Mouse (Mus musculus) cerebellum, adult 8-10 months (tissue): ENCODE results near the gene Mrps23.
A peak's percentile ranks its signal among the peaks of the same experiment; 100 is the strongest.
"Not testable (repeated sequence)": the region's sequence is repeated elsewhere in the genome, so short reads cannot be mapped to it uniquely, and the experiment has no call there.

Experiments used
- DNase-seq: peaks from one replicate; pipeline ENCODE4 v3.0.0; 2022

Gene Mrps23

DNA sequence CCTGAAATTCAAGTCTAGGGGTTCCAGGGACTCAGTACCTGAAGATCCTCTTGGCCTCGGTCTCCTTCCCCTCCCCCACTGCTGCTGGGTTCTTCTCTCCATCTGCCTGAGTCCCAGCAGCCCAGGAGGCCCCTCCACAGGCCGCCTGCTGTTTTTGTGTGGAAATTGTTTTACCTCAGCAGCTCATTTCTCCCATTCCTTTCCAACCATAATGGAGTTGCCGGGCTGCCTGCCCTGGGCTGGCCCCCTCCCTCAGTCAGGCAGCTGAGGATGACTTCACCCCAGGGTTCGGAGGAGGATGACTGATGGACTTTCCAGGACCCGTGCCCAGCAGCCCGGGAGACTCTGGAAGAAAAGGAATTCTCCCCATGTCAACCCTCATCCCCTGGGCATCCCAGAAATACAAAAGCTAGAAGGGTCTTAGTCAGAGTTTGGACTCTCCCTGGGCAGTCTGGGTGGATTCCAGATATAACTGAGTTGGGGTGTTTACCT lies 23.7 kb upstream of the Mrps23 start:
- DNase-seq: no peak

DNA sequence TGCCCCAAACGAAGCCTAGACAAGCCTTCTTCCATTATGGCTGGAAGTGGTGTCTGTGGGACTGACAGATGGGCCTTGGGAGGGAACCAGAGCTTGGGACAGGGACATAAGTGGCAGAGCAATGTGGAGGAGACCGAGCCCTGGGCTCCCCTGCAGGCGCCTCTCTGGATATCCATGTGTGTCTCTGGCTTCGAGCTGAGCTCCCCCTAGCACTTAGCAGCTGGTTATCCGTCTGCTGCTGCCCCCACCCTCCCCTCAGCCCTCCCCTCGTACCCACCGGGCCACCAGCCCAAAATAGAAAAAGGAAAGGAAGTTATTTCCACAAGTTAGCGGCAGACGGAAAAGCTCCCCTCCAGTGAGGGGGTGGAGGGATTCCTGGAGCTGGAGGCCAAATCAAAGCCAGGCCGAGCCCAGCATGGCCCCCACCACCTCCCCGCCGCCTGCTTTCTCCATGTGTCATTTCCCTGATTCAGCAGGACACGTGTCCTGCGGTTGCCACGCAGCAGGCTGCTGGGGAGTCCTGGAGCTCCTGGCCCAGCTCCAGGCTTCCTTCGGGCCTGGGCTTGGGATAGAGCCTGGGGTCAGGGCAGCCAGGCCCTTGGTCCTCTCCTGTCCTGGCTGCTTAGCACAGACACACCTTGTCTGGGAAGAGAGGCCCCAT lies 23.1 kb upstream of the Mrps23 start:
- no peak for DNase-seq

DNA sequence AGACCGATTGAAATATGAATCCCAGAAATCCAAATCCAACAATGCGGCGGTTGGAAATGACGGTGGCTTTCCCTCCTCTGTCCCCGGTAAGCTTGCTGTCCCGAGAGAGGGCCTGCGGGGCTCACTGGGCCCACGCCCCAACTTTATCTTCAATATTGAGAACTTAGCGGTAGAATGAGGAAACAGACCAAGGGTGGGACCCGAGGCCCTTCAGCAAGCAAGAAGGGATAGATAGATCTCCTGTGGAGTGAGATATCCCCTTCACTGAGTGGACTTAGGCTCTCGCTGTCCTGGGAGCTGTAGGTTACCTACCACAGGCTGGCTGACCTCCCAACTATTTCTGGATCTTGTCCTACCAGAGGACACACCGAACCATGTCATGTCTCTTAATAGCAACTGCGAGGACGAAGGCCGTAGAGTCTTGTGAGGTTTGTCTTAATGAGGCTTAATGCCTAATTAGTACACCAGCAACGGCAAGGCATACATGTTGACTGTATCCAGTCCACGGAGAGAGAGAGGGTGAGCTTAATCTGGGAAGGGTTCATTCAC lies 19.5 kb upstream of the Mrps23 start:
- DNase-seq: no peak

DNA sequence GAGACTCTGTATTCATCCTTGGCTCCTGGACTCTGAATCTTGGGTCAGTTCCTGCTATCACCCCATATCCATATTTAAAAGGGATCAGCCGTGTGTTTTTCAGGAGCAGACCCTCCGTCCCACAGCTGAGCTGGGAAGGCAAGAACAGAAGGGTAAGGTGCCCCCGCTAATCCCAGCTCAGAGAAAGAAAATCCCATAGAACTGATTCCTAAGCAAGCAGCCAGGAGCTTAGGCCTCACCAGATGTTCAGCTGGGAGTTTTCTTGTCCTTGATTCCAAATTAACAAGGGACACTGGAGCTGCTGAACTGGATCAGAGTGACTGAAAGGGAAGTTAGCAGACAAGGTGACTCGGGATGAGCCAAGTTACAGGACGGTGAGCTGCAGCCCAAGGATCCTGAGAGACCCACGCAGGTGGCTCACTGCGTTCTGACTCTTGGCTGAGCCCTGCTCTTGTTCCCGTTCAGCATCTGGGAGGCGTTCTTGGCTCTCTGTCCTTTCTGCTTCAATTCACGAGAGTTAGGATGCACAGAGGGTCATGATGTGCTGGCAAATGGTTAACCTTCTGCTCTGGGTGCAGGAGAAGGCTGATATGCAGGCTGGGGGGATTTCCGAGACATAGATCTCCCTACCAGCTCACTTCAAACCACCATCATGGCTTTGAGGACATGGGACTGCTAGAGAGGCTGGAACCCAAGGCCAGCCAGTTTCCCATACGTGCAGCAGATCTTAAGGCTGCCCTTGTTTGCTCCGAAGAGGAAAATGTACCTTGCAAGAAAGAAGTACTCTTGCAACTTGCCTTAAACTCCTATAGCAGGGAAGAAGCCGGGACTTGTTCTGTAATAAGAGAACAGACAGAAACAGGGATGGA lies 17.9 kb upstream of the Mrps23 start:
- DNase-seq: no peak

DNA sequence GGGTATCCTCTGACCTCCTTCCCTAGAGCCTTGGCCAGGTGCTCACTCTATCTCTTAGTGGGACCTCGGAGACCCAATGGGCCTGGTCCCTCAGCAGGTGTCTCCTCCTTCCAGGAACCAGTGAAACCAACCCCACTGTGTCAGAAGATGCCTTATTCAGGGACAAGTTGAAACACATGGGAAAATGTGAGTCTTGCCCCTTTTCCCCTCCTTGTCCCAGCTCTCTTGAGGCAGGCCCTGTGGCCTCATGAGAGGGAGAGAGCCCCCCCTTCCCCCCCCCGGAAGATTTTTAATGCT lies 17.3 kb upstream of the Mrps23 start:
- DNase-seq: no peak

DNA sequence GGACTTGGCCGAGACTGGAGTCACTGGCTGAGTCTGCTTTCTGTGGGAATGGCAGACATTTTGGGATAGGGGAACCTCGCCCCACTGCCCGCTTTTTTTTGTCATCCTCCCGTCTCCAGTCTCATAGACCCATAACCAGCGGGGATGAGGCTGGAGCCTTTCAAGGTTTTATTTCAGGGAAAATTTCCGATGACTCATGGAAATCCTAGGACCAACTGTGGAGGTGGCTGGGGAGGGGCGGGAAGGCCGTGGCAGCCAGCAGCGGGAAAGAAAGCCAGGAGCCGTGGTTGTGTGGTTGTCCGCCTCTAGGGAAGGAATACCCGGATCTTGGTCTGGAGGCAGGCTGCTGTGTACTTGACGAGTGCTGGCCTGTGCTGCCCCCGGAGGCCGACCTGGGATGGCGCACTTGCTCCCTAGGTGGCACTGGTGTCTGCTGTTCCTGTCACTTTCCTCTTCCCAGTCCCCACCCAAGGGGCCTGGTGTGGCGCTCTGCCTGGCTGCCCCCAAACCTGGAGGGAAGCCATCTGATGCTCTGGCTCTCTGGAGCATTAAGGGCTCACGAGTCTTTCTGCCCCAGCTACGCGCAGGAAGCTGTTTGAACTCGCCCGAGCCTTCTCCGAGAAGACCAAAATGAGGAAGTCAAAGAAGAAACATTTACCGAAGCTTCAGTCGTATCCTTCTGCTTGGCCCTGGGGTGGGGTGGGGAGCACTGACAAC lies 16.6 kb upstream of the Mrps23 start:
- DNase-seq: peak; percentile 88

DNA sequence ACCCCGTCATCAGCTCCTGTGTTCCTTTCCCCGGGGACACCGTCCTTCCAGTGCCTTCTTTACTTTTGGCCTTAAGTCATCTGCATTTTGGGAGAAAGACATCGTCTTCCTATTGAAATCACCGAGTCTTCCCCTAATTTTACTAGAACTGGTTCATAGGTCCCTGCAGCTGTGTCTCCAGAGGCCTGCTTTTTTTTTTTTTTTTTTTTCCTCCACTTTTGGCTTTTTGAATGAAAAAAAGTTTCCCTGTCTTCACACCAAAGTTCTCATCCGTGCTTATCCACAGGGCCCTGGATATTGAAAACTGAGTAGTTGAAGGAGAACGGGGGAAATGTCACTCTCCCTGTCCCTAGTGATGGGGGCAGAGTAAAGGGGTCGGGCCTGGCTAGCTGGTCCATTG lies 16.0 kb upstream of the Mrps23 start:
- DNase-seq: no peak

DNA sequence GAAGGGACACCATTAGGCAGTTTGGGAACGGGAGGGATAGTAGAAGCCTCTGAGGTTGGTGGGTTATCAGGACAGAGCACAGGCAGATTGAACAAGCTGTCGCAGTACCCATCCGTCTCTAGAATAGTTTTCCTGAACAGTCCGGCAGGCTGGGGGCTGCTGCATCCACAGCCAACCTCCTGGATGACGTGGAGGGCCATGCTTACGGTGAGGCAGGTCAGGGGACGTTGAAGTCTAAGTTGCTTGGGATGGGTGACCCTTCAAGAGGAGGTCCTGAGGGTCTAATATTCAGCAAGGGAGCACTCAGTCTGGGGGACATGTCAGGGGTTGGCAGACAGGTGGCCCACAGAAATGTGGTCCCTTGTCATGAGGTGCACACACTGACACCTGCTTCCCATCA lies 15.6 kb upstream of the Mrps23 start:
- DNase-seq: no peak

DNA sequence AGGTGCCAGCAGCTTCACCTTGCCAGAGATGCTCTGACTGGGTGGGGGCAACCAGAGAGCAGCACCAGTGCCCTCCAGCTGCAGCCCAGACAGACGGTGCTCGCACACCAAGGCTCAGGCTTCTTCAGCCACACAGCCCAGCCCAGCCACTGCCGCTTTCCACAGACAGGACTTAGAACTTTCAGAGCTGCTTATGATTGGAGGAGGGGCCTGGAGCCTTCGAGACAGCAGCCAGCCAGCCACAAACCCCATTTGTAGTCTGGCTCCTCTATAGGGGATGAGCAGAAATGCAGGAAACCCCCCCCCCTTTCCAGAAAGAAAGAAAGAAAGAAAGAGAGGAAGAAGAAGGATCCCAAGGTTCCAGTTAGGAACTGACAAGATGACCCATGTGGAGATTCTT lies 11.6 kb upstream of the Mrps23 start:
- no peak for DNase-seq

DNA sequence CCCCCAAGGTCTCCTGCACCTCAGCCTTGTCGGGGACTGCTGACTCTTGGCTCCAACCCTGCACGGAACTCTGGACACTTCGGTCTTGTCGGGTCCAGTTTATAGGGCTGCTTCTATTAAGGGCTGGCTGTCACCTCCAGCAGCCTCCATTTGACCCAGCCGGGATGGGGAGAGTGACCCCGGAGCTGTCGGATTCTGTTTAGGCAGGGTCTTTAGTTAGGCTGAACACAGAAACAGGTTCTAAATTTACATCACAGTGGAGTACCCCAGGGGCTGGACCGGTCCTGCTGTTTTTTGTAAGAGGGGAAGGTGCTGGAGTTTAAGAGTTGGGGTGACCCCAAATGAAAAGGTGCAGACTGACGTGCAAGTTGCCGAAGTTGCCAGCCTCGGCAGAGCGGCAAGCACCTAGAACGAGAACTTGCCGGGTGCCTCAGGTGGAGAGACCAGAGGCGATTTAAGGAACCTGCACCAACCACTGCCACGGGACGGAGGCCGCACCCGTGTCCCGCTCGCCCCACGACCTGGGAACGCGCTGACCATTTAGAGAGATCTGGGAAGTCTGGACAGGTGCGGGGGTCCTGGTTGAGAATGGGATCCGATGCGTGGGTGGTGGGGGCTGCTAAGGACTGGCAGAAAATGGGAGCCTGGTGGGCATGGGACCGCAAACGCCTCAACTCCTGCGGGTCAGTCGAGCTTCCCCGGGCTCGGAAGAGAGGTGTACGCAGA lies 10.9 kb upstream of the Mrps23 start:
- DNase-seq: no peak

DNA sequence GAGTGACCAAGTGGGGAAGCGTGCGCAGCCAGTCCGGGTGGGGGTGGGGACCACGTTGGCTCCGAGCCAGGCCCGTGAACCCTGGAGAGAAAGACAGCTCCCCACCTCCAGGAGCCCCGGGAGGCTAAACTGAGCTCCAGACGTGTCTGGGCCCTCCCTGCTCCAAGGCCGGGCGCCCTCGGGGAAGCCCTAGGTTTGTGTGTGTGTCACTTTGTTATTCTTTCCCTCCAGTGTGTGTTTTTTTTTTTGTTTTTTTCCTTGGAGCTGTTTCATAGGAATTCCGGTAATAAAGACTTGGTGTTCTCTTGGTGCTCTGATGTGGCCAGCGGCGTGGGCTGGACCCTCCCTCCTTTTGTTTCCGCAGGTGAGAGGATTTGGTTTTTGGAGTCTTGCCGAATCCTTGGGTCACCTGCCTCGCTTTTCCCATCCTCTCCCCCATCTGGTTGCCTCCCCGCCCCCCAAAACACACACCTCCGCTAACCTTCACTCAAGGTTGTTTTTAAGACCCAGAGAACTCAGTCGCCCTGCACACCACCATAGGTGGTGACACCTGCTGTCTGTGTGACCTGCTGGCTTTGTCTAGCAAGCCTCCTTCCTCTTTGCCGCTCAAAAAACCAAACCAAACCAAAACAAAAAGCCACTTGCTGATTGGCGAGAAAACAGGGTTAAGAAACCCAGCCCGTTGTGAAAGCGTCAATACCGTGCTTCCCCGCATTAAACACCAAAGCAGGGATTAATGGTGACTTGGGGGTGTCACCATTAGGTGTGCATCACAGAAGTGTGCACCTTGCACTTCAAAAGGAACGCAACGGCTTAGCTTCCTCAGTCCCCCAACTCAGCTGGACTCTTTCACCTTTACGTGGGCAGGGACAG lies 10.1 kb upstream of the Mrps23 start:
- DNase-seq: no peak

DNA sequence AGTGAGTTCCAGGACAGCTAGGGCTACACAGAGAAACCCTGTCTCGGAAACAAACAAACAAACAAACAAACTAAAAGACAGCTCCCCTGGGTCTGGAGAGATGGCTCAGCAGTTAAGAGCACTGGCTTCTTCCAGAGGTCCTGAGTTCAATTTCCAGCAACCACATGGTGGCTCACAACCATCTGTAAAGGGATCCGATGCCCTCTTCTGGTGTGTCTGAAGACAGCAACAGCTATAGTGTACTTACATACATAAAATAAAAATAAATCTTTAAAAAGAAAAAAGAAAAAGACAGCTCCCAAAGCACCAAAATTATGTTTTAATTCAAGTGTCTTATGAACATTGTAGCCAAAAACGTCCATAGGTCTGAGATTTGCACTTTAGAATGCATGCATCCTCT lies 8.5 kb upstream of the Mrps23 start:
- not testable (repeated sequence) for DNase-seq

DNA sequence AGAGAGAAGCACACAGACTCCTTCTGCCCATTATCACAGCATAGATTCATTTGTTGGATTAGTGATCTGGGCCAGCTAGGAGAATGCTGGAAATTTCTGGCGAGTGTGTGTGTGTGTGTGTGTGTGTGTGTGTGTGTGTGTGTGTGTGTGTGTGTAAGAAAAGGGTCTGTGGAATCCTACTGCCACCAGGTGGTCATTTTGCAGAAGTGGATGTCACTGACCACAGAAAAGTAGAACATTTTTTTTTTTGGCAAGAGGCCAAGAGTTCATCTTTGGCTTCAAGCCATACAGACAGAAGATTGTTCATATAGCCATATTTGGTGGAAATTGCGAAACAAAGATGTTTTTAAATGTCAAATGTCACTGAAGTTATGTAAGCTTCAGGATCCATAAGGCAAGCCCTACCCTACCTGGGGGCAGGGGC lies 7.0 kb upstream of the Mrps23 start:
- DNase-seq: peak; percentile 67

DNA sequence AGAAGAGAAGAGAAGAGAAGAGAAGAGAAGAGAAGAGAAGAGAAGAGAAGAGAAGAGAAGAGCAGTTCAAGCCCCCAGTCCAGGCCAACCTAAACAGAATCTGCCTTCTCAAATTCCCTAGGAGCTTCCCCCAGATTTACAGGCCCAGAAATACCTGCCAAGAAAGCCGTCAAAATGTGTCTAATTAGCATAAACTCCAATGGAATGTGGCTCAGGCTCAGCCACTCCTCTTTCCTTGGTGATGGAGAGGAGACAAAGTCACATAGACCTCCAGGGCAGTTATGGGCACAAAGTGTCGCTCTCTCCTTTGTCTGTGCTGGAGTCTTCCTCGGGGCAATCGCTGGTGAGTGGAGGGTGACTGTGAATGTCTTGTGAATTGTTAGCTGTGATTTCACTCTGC lies 6.0 kb upstream of the Mrps23 start:
- no peak for DNase-seq

DNA sequence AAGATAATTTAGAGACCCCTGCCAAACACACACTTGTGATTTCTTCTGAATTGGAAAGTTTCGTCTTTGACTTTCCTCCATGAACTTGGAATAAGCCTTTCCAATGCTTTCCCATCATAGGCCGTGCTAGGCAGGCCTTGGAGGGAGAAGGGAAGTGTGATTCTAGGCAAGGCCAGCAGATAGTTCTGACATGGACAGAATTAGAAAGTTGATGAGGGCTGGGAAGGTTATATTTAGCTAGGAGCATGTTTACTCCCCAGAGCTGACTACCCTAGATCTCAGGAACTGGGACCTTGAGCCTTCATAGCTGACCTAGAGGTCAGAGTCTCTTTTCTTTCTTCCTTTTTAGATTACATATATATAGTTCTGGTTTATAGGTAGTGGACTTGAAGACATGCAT lies 3.0 kb upstream of the Mrps23 start:
- DNase-seq: no peak

DNA sequence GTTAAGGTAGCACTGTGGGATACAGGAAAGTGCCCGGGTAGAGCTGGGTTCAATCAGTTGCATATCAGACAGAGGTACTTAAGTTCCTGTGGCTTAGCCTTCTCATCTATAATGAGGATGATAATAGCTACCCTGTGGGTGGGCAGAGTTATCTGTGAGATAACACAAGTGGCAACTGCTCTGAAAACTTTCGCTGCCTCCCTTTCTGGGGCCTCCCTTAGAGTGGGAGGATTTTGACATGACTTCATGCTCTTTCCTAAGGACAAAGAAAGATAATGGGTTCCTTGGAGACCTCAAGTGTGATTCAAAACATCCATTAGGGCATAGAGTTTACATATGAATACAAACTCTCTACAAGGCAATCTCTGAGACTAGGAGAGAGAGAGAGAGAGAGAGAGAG lies 2.1 kb upstream of the Mrps23 start:
- no peak for DNase-seq

DNA sequence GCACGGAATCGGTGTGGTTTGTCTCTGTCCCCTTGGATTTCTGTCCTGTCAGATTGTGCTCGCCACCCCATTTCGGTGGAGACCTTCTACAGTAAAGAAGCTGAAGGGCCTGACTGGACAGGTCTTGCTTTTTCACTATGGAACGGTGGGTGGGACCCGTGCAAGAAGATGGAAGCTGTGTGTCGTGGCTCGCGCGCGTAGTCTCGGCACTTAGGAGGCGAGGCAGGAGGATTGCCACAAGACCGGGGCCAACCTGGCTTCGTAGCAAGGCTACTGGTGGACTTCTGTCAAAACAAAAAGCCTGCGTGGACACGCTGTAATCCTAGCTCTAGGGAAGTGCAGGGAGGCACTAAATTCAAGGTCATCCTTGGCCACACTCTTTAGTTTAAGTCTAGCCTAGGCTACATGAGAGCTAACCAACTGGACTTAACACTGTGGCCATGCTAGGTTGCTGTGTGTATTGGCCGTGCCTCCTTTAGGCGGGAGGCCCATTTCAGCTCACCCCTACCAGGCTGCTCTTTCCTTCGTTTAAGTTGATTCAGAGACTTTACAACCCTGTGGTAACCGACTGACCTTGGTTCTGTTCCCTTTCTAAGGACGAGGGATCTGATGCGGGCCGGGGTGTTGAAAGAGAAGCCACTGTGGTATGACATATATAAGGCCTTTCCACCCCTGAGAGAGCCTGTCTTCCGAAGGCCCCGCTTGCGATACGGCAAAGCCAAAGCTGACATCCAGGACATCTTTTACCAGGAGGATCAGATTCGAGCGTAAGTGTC lies 593 bp downstream of the Mrps23 start:
- no peak for DNase-seq

DNA sequence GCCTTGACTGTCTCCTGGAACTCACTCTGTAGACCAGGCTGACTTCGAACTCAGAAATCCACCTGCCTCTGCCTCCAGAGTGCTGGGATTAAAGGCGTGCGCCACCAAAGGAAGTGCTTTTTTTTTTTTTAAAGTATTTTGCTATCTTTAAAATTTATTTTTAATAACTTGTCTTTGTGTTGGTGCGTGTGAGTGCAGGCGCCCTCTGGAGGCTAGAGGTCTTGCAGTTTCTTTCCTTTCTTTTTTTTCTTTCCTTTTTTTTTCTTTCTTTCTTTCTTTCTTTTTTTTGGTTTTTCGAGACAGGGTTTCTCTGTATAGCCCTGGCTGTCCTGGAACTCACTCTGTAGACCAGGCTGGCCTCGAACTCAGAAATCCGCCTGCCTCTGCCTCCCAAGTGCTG lies 2.4 kb downstream of the Mrps23 start:
- not testable (repeated sequence) for DNase-seq

DNA sequence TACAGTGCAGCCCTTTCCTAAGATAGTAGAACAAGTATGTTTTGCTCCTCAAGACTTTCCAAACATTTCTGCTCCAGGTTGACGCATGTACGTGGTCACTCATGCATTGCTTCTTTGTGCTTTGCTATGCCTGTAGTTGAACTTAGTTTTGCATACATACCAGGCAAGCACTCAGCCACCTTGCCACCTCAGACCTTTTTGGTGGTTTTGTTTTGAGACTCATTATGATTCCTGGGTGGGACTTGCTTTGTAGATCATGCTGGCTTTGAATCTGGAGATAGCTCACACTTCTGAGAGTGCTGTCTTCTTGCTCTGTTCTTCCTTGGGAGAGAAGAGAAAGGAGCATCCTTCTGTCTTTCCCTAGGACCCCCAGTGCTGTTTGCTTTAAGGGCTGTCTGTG lies 3.5 kb downstream of the Mrps23 start:
- DNase-seq: no peak

DNA sequence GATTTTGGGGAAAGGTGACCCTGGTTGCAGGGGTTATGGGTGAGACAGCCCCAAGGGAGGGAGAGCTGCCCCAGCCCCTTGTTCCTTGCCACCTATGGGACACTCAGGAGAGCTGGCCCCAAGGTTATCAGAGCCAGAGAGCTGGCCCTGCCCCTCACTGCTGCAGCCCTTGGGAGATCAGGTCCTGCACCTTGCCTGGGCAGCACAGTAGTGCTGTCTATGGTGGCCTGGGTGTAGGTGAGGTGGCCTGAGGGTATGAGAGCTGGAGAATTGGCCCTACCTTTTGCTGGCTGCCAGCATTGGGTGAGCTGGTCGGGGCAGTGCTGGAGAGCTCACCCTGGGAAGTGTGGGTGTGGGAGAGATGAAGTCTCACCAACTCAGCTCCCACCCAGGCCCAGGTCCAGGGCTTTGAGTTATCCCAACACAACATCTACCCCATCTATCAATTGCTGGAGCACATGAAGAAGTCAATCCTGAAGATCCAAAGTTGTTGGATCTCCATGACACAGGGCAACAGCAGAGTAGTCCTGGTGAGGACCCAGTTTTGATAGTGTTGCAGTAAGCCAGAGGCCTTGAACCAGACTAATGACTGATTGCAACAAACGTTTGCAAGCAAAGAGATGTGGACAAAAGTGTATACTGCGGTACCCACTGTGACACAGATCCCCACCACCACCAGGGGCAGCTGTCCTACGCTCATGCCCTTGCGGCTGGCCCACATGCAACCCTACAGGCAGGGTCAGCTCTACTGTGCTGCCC lies 7.8 kb downstream of the Mrps23 start:
- no peak for DNase-seq
